Mouse (Mus musculus) adrenal gland, postnatal 14 days (tissue): ENCODE measurements around the gene Emc4. TPM values are rescaled to one million over a fixed set of nuclear protein-coding genes. Genes with fewer than 3 reads are reported as not detected.
A peak's percentile ranks its signal among the peaks of the same experiment; 100 is the strongest.

Experiments used
- DNase-seq: peaks from one replicate; pipeline ENCODE4 v3.0.0; 2021; ENCODE audit warnings: mixed read lengths
- long read RNA-seq, 2 experiments: library from polyadenylated mRNA; stranded (forward); transcript quantifications; one replicate each; pipeline ENCODE4 v2.0.0; 2021
- total RNA-seq: library from RNA; stranded (reverse); gene quantifications from 2 replicates; pipeline ENCODE4 v1.2.3, GENCODE M21; 2021

The Emc4 gene
- total RNA-seq = 86.8 and 89.1 TPM in 2 replicates
- long read RNA-seq, experiment 1, transcript Emc4-201 (5 exons, 983 nt) = major isoform, 107 of 128 reads
- long read RNA-seq, experiment 1, partial matches to known transcripts = 19 of 128 reads
- long read RNA-seq, experiment 1, other reads (novel, unspliced or antisense) = 2 of 128 reads
- long read RNA-seq, experiment 2, transcript Emc4-201 (5 exons, 983 nt) = major isoform, 84 of 94 reads
- long read RNA-seq, experiment 2, partial matches to known transcripts = 7 of 94 reads
- long read RNA-seq, experiment 2, other reads (novel, unspliced or antisense) = 3 of 94 reads

GRCm38 (mm10) chr2:112367726-112368673, at the start of gene Emc4:
Gene Emc4, minus strand, starts transcription at chr2:112368027.
- DNase-seq = peak; percentile 95

- no peak for DNase-seq
Measured at GRCm38 (mm10) chr2:112407030-112407429, 39.2 kb upstream of the Emc4 start.

GRCm38 (mm10) chr2:112396649-112397048, 28.8 kb upstream of the Emc4 start:
- DNase-seq = no peak

GRCm38 (mm10) chr2:112393958-112394357, 26.1 kb upstream of the Emc4 start:
- no peak for DNase-seq

- no peak for DNase-seq
Measured at GRCm38 (mm10) chr2:112392689-112393088, 24.9 kb upstream of the Emc4 start.

GRCm38 (mm10) chr2:112391346-112392000, 23.6 kb upstream of the Emc4 start:
- DNase-seq = no peak

- DNase-seq = no peak
Measured at GRCm38 (mm10) chr2:112390843-112391242, 23.0 kb upstream of the Emc4 start.

- DNase-seq = no peak
Measured at GRCm38 (mm10) chr2:112381219-112381618, 13.4 kb upstream of the Emc4 start.

- no peak for DNase-seq
Measured at GRCm38 (mm10) chr2:112380131-112380530, 12.3 kb upstream of the Emc4 start.

- DNase-seq = peak; percentile 99
Measured at GRCm38 (mm10) chr2:112378973-112379898, 11.4 kb upstream of the Emc4 start, which contains the start of gene Katnbl1. Gene Katnbl1, plus strand, starts transcription at chr2:112379211.

GRCm38 (mm10) chr2:112374610-112375009, 6.8 kb upstream of the Emc4 start:
- DNase-seq = no peak

- DNase-seq = peak; percentile 12
Measured at GRCm38 (mm10) chr2:112373141-112373540, 5.3 kb upstream of the Emc4 start.

- peak; percentile 61 for DNase-seq
Measured at GRCm38 (mm10) chr2:112369941-112370340, 2.1 kb upstream of the Emc4 start.

- peak; percentile 18 for DNase-seq
Measured at GRCm38 (mm10) chr2:112367222-112367621, 605 bp downstream of the Emc4 start.

- no peak for DNase-seq
Measured at GRCm38 (mm10) chr2:112360781-112361169, 7.1 kb downstream of the Emc4 start.

GRCm38 (mm10) chr2:112360012-112360780, 7.6 kb downstream of the Emc4 start:
- DNase-seq = no peak

GRCm38 (mm10) chr2:112359611-112360010, 8.2 kb downstream of the Emc4 start:
- no peak for DNase-seq

GRCm38 (mm10) chr2:112353685-112354455, 14.0 kb downstream of the Emc4 start:
- no peak for DNase-seq

GRCm38 (mm10) chr2:112348246-112348645, 19.6 kb downstream of the Emc4 start:
- no peak for DNase-seq

- DNase-seq = peak; percentile 20
Measured at GRCm38 (mm10) chr2:112341117-112341516, 26.7 kb downstream of the Emc4 start.
